Mouse (Mus musculus) bone marrow, adult 2 months (tissue): ENCODE measurements around the gene Zcrb1.

Experiments
- CTCF ChIP-seq: fragments of 200-500 bp; IDR thresholded peaks from 2 replicates; pipeline ENCODE4 v1.5.1; 2011; ENCODE audit warnings: low read length, control low read depth; ENCODE audit not compliant: control insufficient read depth, insufficient read depth
- POLR2A ChIP-seq: fragments of 200-500 bp; IDR thresholded peaks from 2 replicates; pipeline ENCODE4 v1.6.1; 2011; ENCODE audit warnings: low read depth, mild to moderate bottlenecking, control low read depth, low read length, borderline replicate concordance; ENCODE audit not compliant: control insufficient read depth

DNA sequence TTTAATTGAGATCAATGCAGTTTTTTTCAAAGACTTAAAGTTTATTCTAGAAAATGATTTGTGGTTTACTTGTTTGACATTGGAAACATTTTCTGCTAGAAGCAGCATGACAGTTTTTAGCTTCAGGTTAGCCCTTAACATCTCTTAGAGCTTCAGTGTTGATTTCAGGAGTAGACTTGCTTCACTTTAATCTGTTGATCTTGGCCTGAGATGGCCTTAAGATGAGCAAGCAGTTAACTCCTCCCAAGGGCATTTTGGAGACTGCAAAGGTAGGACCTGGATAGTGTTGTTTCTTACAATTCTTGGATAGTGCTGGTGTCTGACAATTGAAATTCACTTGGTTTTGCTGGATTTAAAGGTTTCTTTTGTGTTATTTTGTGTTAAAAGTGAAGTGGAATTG, 6.7 kb upstream of the Zcrb1 start:
- TF ChIP-seq CTCF (no peak), POLR2A (no peak)
